Mouse (Mus musculus) G1E (cell line): ENCODE measurements at regions not wholly inside any gene's neighbourhood (a gene's known extent, or its start where the extent isn't known, plus 50 kb on each side); places are given as distances from the start of the nearest gene placed in this dataset.

ENCODE experiments used
- ATAC-seq: 2 replicates; pipeline ENCODE4 v1.8.0; 2016; ENCODE audit warnings: mild to moderate bottlenecking; ENCODE audit not compliant: insufficient number of reproducible peaks, poor library complexity, low FRiP score, severe bottlenecking; ENCODE audit errors: extremely low read depth
- DNase-seq: peaks from one replicate; pipeline ENCODE4 v3.0.0; 2012; ENCODE audit warnings: low spot score
- H3K27me3 ChIP-seq: 2 replicates; pipeline ENCODE4 v1.6.1; 2012; ENCODE audit warnings: mild to moderate bottlenecking, low read length, inconsistent platforms; ENCODE audit not compliant: insufficient read depth
- H3K36me3 ChIP-seq: replicated peaks from 2 replicates; pipeline ENCODE3; 2012; ENCODE audit warnings: mild to moderate bottlenecking, inconsistent platforms
- H3K4me1 ChIP-seq: 2 replicates; pipeline ENCODE4 v1.6.1; 2012; ENCODE audit warnings: low read depth, low read length, inconsistent platforms, mixed read lengths; ENCODE audit not compliant: insufficient read depth
- H3K4me3 ChIP-seq: 2 replicates; pipeline ENCODE4 v1.5.1; 2012; ENCODE audit warnings: low read depth, mild to moderate bottlenecking, inconsistent platforms, low read length, moderate library complexity, mixed read lengths
- H3K9me3 ChIP-seq: replicated peaks from 2 replicates; pipeline ENCODE4 v1.6.1; 2012; ENCODE audit warnings: inconsistent platforms
- CTCF ChIP-seq: IDR thresholded peaks from 2 replicates; pipeline ENCODE4 v1.5.1; 2012; ENCODE audit warnings: low read depth, low read length, inconsistent platforms, mixed read lengths
- GATA1 ChIP-seq: IDR thresholded peaks from 2 replicates; pipeline ENCODE4 v1.6.1; 2012; ENCODE audit warnings: borderline replicate concordance, low read length, inconsistent platforms, mixed read lengths
- GATA2 ChIP-seq: IDR thresholded peaks from 2 replicates; pipeline ENCODE4 v1.6.1; 2012; ENCODE audit warnings: low read depth, low read length, inconsistent platforms, borderline replicate concordance
- POLR2AphosphoS5 ChIP-seq: IDR thresholded peaks from 2 replicates; pipeline ENCODE4 v1.6.1; 2012; ENCODE audit warnings: low read depth, low read length, inconsistent platforms; ENCODE audit not compliant: insufficient replicate concordance
- TAL1 ChIP-seq: conservative IDR thresholded peaks from 2 replicates; pipeline ENCODE4 v1.6.1; 2012; ENCODE audit warnings: low read depth, low read length, inconsistent platforms, mixed read lengths

GRCm38 (mm10) chr15:24906957-24907356 lies 506.6 kb downstream of the Basp1 start:
- no peaks in the 10 kb centered on the region for H3K36me3 ChIP-seq
- ATAC-seq (no peak), DNase-seq (no peak)
- H3K9me3 ChIP-seq, result no peaks in the 10 kb centered on the region
- no peak overlapping the region for H3K4me3 ChIP-seq
- H3K27me3 ChIP-seq, result no peaks in the 10 kb centered on the region
- no peaks in the 10 kb centered on the region for H3K4me1 ChIP-seq
- TF ChIP-seq TAL1 (no peak), GATA2 (no peak), CTCF (no peak), POLR2AphosphoS5 (no peak), GATA1 (no peak)

GRCm38 (mm10) chr15:24878846-24879245 lies 534.7 kb downstream of the Basp1 start:
- ATAC-seq, result no peak

GRCm38 (mm10) chr15:24877711-24878598 lies 535.6 kb downstream of the Basp1 start:
- no peak for TF ChIP-seq POLR2AphosphoS5
- TF ChIP-seq CTCF, result no peak
- TF ChIP-seq GATA2, result no peak
- no peak for TF ChIP-seq TAL1
- no peak for TF ChIP-seq GATA1
- ATAC-seq (no peak), DNase-seq (no peak)
- no peaks in the 10 kb centered on the region for H3K36me3 ChIP-seq
- no peaks in the 10 kb centered on the region for H3K27me3 ChIP-seq
- H3K9me3 ChIP-seq, result no peaks in the 10 kb centered on the region
- H3K4me3 ChIP-seq, result no peak overlapping the region
- H3K4me1 ChIP-seq, result no peaks in the 10 kb centered on the region

More at GRCm38 (mm10) chr15:24878846-24879245, 534.7 kb downstream of the Basp1 start:
- no peaks in the 10 kb centered on the region for H3K27me3 ChIP-seq
- no peak overlapping the region for H3K4me3 ChIP-seq
- no peaks in the 10 kb centered on the region for H3K36me3 ChIP-seq
- H3K4me1 ChIP-seq, result no peaks in the 10 kb centered on the region
- H3K9me3 ChIP-seq, result no peaks in the 10 kb centered on the region
- DNase-seq, result no peak
- TF ChIP-seq CTCF, result no peak
- TF ChIP-seq TAL1, result no peak
- TF ChIP-seq POLR2AphosphoS5, result no peak
- TF ChIP-seq GATA2, result no peak
- no peak for TF ChIP-seq GATA1

GRCm38 (mm10) chr15:24876157-24876731 lies 537.3 kb downstream of the Basp1 start:
- DNase-seq (no peak), ATAC-seq (no peak)
- Histone ChIP-seq H3K4me3 (no peak overlapping the region), H3K36me3 (no peaks in the 10 kb centered on the region), H3K4me1 (no peaks in the 10 kb centered on the region), H3K9me3 (no peaks in the 10 kb centered on the region), H3K27me3 (no peaks in the 10 kb centered on the region)
- TF ChIP-seq POLR2AphosphoS5, result no peak
- TF ChIP-seq GATA1, result no peak
- no peak for TF ChIP-seq GATA2
- TF ChIP-seq TAL1, result no peak

- Histone ChIP-seq H3K27me3 (no peaks in the 10 kb centered on the region), H3K36me3 (no peaks in the 10 kb centered on the region), H3K4me3 (no peak overlapping the region), H3K9me3 (0 out of 2 replicates have a peak, but pooled peaks cover 2% of the 10 kb centered on the region), H3K4me1 (no peaks in the 10 kb centered on the region)
- ATAC-seq (no peak), DNase-seq (no peak)
- TF ChIP-seq CTCF (no peak), GATA1 (no peak), POLR2AphosphoS5 (no peak), GATA2 (no peak), TAL1 (no peak)
Observed at GRCm38 (mm10) chr15:24840271-24840670, 573.3 kb downstream of the Basp1 start.

GRCm38 (mm10) chr15:24838390-24838789 lies 575.2 kb downstream of the Basp1 start:
- no peak for ATAC-seq
- DNase-seq, result no peak

More at GRCm38 (mm10) chr15:24838390-24838789, 575.2 kb downstream of the Basp1 start:
- H3K4me1 ChIP-seq, result no peaks in the 10 kb centered on the region
- TF ChIP-seq GATA2 (no peak), POLR2AphosphoS5 (no peak), TAL1 (no peak), GATA1 (no peak), CTCF (no peak)
- H3K27me3 ChIP-seq, result no peaks in the 10 kb centered on the region
- no peaks in the 10 kb centered on the region for H3K36me3 ChIP-seq
- no peak overlapping the region for H3K4me3 ChIP-seq
- 0 out of 2 replicates have a peak, but pooled peaks cover 2% of the 10 kb centered on the region for H3K9me3 ChIP-seq
